Mouse (Mus musculus) heart, adult 8-10 months (tissue): ENCODE measurements around the gene Fras1. TPM values are rescaled to one million over a fixed set of nuclear protein-coding genes. Genes with fewer than 3 reads are reported as not detected.
A peak's percentile ranks its signal among the peaks of the same experiment; 100 is the strongest.

Source experiments
- DNase-seq: peaks from one replicate; pipeline ENCODE4 v3.0.0; 2022; ENCODE audit warnings: low spot score
- total RNA-seq, 4 experiments: library from RNA; stranded (reverse); gene quantifications; 2 replicates each; pipeline ENCODE4 v1.2.4; 2022

Fras1 gene
- total RNA-seq, 4 experiments from 2014 or later: 0.73 to 2.6 (median 1.9) TPM

- peak; percentile 27 for DNase-seq
Measured at GRCm38 (mm10) chr5:96677498-96677897, 303.7 kb downstream of the Fras1 start.

DNA sequence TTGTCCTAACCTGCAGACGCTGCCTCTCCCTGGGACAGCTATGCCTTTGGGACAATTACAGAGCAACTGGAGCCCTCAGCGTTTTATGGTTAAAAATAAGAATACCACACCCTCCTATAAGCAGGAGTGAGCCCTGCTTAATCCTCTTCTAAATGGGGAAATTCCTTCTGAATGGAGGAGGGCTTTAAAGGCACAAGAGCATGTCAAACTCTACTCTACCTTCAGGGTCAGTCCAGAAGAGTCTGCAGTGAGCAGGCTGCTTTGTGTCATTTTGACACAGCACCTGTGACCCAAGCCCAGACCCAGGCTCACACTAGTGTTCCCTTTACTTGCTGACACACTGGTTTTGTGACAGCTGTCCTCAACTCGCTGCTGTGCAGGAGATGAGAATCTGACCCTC is 307.3 kb downstream of the Fras1 start:
- DNase-seq: no peak

- DNase-seq: no peak
Measured at GRCm38 (mm10) chr5:96682777-96683176, 309.0 kb downstream of the Fras1 start.

DNA sequence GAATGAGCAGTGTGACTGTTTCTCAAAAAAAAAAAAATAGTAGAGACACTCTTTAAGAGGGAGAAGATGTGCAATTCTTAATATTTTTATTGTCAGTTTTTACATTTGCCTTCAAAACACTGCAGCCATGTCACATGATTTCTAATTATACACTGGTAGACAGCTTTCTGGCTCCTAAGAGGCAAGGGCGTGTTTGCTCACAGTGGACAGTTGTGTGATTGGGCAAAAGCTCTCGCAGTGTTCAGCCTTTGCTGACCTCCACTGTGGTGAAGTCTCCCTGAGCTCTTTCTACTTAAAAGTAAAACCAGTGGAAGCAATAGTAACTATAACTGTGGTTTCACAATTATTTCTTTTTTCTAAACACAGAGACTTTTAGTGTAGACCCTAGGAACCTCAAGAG is 315.1 kb downstream of the Fras1 start:
- peak; percentile 7 for DNase-seq

- DNase-seq: no peak
Measured at GRCm38 (mm10) chr5:96698972-96699371, 325.2 kb downstream of the Fras1 start.

GRCm38 (mm10) chr5:96702706-96703625 is 329.2 kb downstream of the Fras1 start:
- no peak for DNase-seq

- DNase-seq: no peak
Measured at GRCm38 (mm10) chr5:96708515-96708914, 334.8 kb downstream of the Fras1 start.

DNA sequence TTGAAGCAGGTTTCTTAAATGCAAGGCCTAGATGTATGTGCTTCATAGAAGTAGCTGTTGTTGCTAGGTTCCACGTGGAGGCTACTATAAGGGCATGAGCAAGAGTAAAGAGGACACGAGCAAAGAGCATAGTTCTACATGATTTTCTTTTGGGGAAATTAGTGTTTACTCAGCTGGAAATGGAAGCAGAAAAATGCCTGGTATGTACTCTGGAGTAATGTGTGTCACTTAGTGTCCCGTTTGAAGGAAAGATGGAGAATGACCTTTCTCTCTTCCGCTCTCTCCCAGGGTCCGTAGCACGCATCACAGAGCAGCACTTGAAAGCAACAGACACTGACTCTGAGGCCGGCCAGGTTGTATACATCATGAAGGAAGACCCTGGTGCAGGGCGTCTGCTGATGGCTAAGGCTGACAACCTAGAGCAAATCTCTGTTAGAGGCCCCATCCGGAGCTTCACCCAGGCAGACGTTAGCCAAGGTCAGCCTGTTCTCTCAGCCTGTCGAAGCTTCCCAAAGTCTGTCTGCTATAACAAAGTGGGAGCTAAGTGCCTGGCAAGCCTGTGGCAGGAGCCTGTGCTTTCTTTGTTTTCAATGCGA is 338.4 kb downstream of the Fras1 start:
- DNase-seq: no peak

- no peak for DNase-seq
Measured at GRCm38 (mm10) chr5:96712799-96713198, 339.0 kb downstream of the Fras1 start.

- no peak for DNase-seq
Measured at GRCm38 (mm10) chr5:96716273-96717034, 342.7 kb downstream of the Fras1 start.

GRCm38 (mm10) chr5:96717690-96718089 is 343.9 kb downstream of the Fras1 start:
- DNase-seq: no peak

DNA sequence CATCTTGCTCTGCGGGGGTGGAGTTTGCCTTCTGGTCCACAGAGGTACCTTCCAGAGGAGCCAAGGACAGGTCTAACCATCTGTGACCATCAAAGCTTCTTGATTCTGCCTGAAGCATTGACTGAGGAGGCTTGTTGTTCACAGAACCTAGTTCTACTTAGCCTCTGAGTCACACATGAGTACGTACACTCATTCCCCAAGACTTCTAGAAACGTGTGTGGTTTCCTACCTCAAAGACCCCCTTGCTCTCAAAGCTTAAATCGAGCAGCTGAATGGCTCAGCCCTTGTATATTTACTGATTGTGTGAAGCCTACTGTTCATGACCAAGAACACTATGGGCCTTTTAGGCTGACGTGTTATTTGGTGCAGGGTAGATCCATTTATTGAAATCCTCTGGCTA is 344.8 kb downstream of the Fras1 start:
- no peak for DNase-seq

DNA sequence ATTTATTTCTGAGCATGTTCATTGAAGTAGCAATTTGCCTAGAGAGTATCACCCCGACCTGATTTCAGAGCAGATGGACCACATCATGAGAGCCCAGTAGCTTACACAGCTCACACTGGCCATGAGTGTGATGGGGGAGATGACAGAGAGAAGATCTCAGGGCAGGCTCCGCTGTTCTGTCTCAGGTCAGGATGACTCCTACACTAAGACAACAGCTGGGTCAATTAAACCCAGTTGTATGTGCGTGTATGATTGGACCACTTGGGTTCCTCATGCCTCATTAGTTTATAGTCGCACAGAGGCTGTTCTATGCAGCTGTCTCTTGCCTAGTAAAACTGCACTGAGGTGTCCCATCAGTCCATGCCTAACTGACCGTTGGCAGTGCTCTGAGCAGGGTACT is 345.5 kb downstream of the Fras1 start:
- no peak for DNase-seq

GRCm38 (mm10) chr5:96722690-96723089 is 348.9 kb downstream of the Fras1 start:
- DNase-seq: no peak

DNA sequence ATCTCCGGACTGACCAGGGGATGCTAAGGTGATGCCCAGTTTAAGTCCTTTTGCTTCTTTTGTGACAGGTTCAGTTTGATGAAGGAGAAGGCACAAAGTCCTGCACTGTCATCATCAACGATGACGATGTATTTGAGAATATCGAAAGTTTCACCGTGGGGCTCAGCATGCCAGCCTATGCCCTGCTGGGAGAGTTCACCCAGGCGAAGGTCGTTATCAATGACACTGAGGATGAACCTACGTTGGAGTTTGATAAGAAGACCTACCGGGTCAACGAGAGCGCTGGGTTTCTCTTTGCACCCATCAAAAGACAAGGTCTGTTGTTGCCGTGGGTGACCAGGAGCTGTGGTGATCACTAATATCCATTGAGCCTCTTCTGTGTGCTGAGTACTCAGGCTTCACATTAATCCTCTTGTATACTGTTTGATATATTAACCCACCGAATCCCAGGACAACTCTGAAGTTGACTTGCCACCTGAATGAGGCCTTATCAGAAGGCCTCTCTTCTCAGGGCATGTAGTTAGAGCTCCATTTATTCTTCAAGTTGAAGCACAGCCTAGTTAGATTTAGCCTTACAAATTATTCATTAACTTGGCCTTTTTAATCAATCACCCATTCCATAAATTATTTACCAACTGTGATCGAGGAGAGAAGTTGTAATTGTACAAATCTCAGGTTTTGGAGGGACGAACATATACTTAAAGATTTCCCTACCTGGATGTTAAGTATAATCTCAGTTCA is 365.6 kb downstream of the Fras1 start:
- no peak for DNase-seq

DNA sequence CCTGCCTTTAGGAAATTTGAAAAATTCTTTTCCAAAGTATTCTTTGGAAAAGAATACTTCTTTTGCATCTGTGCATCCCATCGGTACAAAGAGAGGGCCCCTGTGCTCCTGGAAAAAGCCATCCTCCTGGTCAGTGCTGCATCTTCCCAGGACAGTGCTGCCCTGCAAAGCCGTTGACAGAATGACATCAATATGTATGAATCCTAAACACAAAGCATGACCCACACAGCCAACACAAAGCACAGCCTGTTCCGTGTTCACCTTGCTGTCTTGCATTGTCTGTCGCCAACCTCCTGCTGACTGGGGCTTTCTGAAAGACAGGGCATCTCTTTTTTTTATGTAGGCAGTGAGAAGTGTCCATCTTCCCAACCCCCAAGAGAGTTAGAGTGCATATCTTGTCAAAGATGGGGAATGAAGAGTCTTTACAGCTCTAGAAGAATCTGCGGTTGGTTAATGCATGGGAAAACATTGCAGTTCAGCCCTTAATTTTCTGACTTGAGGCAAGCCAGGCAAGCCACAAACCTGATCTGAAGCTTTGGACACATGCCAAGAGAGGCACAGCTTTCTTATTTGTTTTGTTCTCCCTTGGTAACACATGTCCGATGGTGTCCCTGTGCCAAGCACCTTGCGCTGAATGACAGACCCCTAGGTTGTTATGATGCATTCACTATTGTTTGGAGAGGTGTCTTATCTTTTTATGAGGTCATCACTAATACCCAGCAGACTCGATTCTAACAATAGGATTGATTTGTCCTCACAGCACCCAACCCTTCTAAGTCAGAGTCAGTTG is 373.6 kb downstream of the Fras1 start:
- DNase-seq: no peak

GRCm38 (mm10) chr5:96757615-96758014 is 383.9 kb downstream of the Fras1 start:
- DNase-seq: no peak

- no peak for DNase-seq
Measured at GRCm38 (mm10) chr5:96762021-96762420, 388.3 kb downstream of the Fras1 start.

GRCm38 (mm10) chr5:96768846-96769471 is 395.2 kb downstream of the Fras1 start:
- peak; percentile 70 for DNase-seq
